Mouse (Mus musculus): Measurements from ENCODE around the gene Pbx2. TPM values are rescaled to one million over a fixed set of nuclear protein-coding genes. Genes with fewer than 3 reads are reported as not detected.
"Not testable (repeated sequence)": the region's sequence is repeated elsewhere in the genome, so short reads cannot be mapped to it uniquely, and the experiment has no call there.

Pbx2 gene
- total RNA-seq (2021): 10 to 100 TPM; 34.6 to 39.5 TPM

DNA sequence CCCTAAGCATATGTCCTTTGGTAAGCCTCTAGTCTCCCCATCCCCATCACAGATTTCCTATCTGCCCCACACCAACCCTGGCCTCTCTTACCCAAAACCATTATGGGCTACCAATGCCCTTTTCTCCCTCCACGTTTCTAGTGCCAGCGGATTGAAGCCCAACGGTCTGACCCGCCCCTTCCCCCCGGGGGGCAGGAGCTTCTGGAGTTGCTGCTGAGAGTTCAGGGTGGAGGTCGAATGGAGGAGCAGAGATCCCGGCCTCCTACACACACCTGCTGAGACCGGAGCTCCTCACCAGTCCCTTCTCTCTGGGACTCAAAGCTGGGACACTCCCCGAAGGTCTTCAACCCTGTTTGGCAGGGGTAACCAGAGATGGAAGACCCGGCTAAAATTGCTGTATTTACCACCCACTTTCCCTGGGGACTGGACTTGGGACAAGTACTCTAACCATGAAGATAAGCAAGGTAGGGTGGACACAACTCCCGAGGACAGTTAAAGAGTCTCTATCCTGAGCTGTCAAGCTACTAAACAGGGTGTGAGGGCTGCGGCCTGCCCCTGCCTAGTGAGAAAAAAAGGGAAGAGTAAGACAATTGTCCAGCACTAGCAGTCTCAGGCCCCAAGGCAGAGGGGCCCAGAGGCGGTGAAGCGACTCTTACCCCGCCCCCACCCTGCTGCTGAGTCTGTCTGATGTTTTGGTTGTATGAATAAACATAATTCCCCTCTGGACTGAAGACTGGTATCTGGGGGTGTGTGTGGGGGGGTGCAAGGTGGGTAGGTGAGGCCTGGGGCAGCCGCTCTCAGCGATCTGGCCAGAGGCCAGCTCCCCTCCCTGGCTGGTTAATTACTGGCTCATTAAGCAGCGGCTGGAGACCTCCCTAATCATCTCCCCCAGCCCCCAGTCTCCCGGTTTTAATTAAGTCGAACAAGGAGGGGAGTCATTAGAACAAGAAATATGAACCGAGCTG lies at the start of gene Pbx2:
Gene Pbx2, plus strand, starts transcription at position 238 of the 965 bp plus-strand sequence.
- no peak for DNase-seq

- not testable (repeated sequence) for DNase-seq
Measured at GRCm38 (mm10) chr17:34543567-34543966, 47.5 kb upstream of the Pbx2 start.

GRCm38 (mm10) chr17:34546797-34547196 lies 44.3 kb upstream of the Pbx2 start:
- no peak for DNase-seq

DNA sequence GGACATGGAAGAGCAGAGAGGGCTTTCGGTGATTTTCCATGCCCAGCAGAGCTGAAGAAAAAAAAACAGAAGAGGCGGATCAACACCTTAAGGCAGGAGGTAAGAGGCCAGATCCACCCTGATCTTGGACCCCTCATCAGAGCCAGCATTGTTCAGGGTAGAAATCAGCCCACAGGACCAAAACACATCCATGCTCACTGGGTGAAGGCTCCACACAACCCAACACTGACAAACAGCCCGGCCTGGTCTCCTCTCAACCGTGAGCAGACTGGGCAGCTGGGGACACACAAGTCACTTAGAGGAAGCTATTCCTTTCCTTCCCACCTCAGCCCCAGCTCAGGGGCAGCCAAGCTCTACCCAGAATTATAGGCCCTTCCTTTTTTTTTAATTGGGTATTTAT lies 43.5 kb upstream of the Pbx2 start:
- DNase-seq: no peak

GRCm38 (mm10) chr17:34549156-34549555 lies 41.9 kb upstream of the Pbx2 start:
- DNase-seq: no peak

DNA sequence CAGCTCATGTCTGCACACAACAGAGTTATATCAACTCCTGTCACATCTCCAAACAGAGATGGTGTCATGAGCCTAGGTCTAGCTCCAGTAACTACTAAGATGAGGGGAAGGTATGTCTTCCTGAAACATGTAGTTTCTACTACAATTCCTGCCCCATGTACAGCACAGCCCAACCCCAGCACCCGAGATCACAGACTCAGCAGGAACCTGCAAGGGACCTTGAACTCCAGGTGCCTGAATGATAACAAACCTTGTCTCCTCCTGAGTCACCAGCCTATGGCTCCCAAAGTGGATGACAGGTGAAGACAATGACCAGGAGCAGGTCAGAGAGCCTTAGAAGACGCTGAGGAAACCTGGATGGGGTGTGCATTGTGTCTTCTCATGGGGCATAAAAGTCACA lies 41.2 kb upstream of the Pbx2 start:
- DNase-seq: no peak

GRCm38 (mm10) chr17:34555483-34555882 lies 35.6 kb upstream of the Pbx2 start:
- DNase-seq: peak; percentile 88

DNA sequence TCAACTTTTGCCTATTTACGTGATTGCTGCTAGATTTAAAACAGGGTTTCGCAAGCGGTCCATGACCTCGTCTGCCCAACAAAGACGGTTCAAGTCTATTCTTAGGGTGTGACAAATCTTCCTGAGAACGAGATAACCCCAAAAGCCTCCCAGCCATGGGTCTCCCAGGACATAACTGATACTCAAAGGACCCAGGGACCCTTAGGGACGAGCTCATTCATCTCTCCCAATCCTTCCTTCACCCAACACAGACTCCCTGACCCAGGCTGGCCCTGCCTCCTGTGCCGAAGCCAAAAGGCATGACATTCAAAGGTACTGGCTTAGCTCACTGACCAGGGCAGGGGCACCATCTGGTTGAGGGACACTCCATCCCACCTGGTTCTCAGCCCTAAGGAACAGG lies 34.7 kb upstream of the Pbx2 start:
- DNase-seq: no peak

GRCm38 (mm10) chr17:34557411-34557810 lies 33.7 kb upstream of the Pbx2 start:
- DNase-seq: no peak

- no peak for DNase-seq
Measured at GRCm38 (mm10) chr17:34559116-34559515, 31.9 kb upstream of the Pbx2 start.

DNA sequence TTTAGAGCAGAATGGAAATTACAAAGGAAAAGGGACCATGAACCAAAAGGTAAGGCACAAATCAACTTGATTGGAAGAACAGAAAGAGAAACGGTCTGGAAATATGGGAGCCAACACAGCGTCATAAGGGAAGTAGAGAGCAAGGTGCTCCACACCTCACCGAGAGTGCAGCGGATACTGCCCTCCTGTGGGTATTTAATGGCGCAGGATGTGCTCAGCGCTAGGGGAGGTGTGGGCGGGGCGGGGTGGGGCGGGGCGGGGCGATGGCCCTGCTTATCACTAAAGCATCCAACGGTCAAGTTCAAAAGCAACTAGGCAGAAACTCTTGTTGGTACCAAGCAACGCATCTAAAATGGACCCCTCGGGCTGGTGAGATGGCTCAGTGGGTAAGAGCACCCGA lies 31.2 kb upstream of the Pbx2 start:
- no peak for DNase-seq

DNA sequence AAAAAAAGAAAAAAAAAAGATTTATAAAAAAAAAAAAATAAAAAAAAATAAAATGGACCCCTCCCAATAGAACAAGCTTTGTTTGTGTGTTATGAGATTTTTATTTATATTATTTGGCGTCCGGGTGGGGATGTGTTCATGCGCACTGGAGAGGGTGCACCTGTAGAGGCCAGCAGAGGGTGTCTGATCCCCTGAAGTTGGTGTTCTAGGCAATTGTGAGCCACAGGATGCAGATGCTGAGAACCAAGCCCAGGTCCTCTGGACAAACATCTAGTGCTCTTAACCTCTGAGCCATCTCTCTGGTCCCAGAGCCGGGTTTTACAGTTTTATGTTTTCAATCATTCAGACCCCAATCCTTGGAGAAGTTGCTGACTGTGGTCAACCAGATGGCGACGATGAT lies 30.6 kb upstream of the Pbx2 start:
- DNase-seq: no peak

DNA sequence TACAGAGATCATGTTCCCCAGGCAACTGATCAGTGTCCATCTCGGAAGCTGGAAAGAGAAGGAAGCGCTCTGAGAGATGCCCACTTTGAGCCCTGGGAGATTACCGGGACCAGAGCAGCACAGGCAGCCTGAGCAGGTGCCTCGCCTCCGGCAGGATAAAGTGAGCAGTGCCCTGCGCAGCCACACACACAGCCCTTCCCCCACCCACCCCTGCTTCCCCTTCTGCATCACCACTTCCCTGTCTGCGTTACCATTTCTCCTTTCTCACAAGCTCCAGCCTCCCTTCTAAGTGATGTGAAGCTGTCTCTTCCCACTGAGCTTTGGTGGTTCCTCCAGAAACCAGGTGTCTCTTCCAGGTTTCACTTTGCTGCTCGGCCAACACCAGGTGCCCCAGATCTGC lies 29.9 kb upstream of the Pbx2 start:
- DNase-seq: no peak

DNA sequence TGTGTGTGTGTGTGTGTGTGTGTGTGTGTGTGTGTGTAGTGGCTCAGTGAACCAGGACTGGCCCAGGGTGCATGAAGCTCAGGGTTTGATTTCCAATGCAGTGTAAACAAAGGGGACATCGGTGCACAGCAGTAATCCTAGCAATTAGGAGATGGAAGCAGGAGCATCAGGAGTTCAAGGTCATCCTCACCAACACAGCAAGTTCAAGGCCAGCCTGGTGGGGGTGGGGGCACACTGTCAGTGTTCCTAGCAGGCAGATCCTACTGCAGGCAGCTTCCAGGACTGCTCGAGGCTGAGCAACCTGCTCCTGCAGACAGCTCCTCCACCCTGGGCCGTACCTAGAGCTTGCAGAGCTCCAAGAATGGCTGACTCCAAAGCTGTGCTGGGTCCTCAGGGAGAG lies 28.5 kb upstream of the Pbx2 start:
- DNase-seq: no peak

- DNase-seq: no peak
Measured at GRCm38 (mm10) chr17:34563354-34563753, 27.7 kb upstream of the Pbx2 start.

- DNase-seq: peak; percentile 56
Measured at GRCm38 (mm10) chr17:34564003-34564421, 27.1 kb upstream of the Pbx2 start, which contains the start of gene Notch4. TSS of gene Notch4 (plus strand) at chr17:34564268.

- DNase-seq: peak; percentile 58
Measured at GRCm38 (mm10) chr17:34564796-34565195, 26.3 kb upstream of the Pbx2 start.

GRCm38 (mm10) chr17:34567311-34567710 lies 23.8 kb upstream of the Pbx2 start:
- DNase-seq: no peak

DNA sequence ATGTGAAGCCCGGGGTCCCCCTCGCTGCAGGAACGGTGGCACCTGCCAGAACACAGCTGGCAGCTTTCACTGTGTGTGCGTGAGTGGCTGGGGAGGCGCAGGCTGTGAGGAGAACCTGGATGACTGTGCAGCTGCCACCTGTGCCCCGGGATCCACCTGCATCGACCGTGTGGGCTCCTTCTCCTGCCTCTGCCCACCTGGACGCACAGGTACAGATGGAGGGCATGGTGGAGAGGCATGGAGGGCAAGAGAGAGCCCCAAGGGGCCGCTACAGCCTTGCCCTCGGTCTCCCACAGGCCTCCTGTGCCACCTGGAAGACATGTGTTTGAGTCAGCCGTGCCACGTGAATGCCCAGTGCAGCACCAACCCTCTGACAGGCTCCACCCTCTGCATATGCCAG lies 22.6 kb upstream of the Pbx2 start:
- no peak for DNase-seq

- DNase-seq: no peak
Measured at GRCm38 (mm10) chr17:34569919-34570318, 21.1 kb upstream of the Pbx2 start.

GRCm38 (mm10) chr17:34571875-34572274 lies 19.2 kb upstream of the Pbx2 start:
- no peak for DNase-seq

GRCm38 (mm10) chr17:34572361-34572760 lies 18.7 kb upstream of the Pbx2 start:
- no peak for DNase-seq

- DNase-seq: no peak
Measured at GRCm38 (mm10) chr17:34576577-34576976, 14.5 kb upstream of the Pbx2 start.

GRCm38 (mm10) chr17:34578070-34578469 lies 13.0 kb upstream of the Pbx2 start:
- no peak for DNase-seq

Data from heart, postnatal 4 days (tissue).